Mouse (Mus musculus) bone marrow macrophage, adult 2 months (primary cell): ENCODE results near the gene Rasl10a. TPM values are rescaled to one million over a fixed set of nuclear protein-coding genes. Genes with fewer than 3 reads are reported as not detected.
"Not testable (repeated sequence)": the region's sequence is repeated elsewhere in the genome, so short reads cannot be mapped to it uniquely, and the experiment has no call there.

Experiments used
- H3K27ac ChIP-seq: 2 replicates; pipeline ENCODE4 v1.5.1; 2012; ENCODE audit warnings: low read depth, low read length; ENCODE audit not compliant: insufficient read depth
- H3K4me1 ChIP-seq: 2 replicates; pipeline ENCODE4 v1.6.1; 2012; ENCODE audit warnings: low read length; ENCODE audit not compliant: control insufficient read depth, insufficient read depth
- H3K4me3 ChIP-seq: 2 replicates; pipeline ENCODE4 v1.5.1; 2012; ENCODE audit warnings: mild to moderate bottlenecking, low read length, moderate library complexity; ENCODE audit not compliant: insufficient read depth
- CTCF ChIP-seq: IDR thresholded peaks from 2 replicates; pipeline ENCODE4 v1.5.1; 2012; ENCODE audit warnings: low read depth, mild to moderate bottlenecking, low read length, moderate library complexity
- POLR2A ChIP-seq: IDR thresholded peaks from 2 replicates; pipeline ENCODE4 v1.6.1; 2012; ENCODE audit warnings: mild to moderate bottlenecking, low read depth, low read length, borderline replicate concordance
- polyA plus RNA-seq: library from polyadenylated mRNA; stranded (reverse); fragments of >200 nt; gene quantifications from 2 replicates; pipeline ENCODE4 v1.2.4, GENCODE M21; 2012; ENCODE audit not compliant: missing spikeins, insufficient read depth, insufficient read length

Gene Rasl10a
- polyA plus RNA-seq, 1 experiment: not detected

GRCm38 (mm10) chr11:5068126-5068971, 10.4 kb downstream of the Rasl10a start:
- H3K27ac ChIP-seq: no peak overlapping the region
- TF ChIP-seq POLR2A (no peak), CTCF (no peak)
- H3K4me1 ChIP-seq: peaks cover 7% of the 10 kb centered on the region; the same call in 1 of the 2 replicates
- H3K4me3 ChIP-seq: no peak overlapping the region

DNA sequence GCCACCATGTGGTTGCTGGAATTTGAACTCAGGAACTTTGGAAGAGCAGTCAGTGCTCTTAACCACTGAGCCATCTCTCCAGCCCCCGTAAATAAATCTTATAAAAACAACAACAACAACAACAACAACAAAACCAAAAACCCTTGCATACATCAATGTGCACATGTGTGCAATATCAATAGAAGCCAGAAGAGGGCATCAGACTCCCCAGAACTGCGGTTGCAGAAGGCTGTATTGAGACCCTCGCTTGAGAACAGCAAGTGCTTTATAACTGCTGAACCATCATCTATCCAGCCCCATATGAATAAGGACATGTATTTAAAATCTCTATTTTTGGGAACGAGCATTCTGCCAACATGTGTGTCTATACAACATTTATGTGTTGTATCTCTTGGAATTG, 17.0 kb downstream of the Rasl10a start:
- H3K27ac ChIP-seq: no peak overlapping the region
- no peaks in the 10 kb centered on the region for H3K4me1 ChIP-seq
- H3K4me3 ChIP-seq: no peak overlapping the region
- TF ChIP-seq CTCF: no peak; the same call in 1 of the 2 replicates
- no peak for TF ChIP-seq POLR2A

DNA sequence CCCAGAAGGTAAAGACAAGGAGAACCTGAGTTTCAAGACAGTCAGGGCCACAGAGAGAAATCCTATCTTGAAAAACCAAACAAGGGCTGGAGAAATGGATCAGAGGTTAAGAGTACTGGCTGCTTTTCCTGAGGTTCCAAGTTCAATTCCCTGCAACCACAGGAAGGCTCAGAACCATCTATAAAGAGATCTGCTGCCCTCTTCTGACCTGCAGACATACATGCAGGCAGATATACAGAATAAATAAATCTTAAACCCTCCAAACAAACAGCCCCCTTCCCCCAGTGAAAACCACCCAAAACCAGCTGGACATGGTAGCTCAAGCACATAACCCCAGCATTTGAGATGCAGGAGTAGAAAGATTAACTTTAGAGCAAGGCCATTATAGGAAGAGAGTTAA, 17.8 kb downstream of the Rasl10a start:
- no peak overlapping the region for H3K4me3 ChIP-seq
- H3K4me1 ChIP-seq: no peaks in the 10 kb centered on the region
- no peak overlapping the region for H3K27ac ChIP-seq
- TF ChIP-seq POLR2A (no peak), CTCF (no peak)

DNA sequence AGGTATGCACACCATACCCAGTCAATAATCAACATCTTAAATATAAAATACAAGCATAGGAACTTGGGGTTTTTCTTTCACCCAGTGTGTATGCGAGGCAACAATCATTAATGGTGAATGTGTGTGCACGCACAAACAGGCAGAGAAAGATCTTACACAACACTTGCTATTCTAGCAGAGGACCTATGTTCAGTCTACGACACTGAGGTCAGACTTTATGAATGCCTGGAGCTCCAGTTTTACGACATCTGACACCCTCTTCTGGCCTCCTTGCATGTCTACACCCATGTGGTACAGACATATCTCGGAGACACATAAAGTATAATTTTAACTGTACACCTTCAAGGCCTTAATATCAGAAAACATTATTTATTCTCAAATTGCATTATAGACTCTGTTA, 18.9 kb downstream of the Rasl10a start:
- not testable (repeated sequence) for H3K4me3 ChIP-seq, H3K4me1 ChIP-seq, H3K27ac ChIP-seq

DNA sequence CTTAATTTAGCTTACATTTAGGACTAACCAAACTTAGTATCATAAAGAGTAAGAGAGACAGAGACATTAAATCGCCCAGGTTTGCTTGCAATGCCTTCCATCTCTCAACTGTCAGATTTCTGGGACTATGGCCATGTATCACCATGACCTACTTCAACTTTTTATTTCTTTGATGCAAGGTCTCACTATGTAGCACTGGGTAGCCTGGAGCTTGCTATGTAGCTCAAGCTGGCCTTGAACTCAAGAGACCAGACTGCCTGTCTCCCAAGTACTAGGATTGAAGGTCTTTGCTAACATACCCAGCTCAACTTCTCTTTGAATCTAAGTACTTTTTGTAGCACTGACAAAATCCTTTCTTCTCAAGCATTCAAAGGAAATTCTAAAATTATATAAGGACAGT, 31.2 kb downstream of the Rasl10a start:
- Histone ChIP-seq H3K4me3 (no peak overlapping the region), H3K4me1 (no peaks in the 10 kb centered on the region), H3K27ac (no peak overlapping the region)
- TF ChIP-seq POLR2A (no peak), CTCF (no peak)

DNA sequence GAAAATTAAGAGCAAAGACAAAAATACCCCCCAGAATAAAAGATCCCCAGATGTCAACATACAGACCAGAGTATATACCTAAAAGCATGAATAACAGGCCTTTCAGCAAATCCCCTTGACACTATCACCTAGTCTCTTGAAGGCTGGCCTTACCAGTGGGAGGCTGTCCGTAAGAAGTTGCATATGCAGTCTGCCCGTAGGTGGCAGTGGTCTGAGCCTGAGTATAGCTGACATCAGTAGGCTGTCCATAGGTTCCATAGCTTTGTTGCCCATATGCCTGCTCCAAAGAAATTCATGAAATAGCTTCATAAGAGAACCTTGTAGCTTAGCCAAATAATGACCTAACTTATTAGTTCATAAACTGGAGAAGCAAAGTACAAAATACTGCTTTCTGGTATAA, 33.8 kb downstream of the Rasl10a start:
- no peak overlapping the region for H3K27ac ChIP-seq
- H3K4me3 ChIP-seq: no peak overlapping the region
- TF ChIP-seq CTCF: no peak
- no peak for TF ChIP-seq POLR2A
- H3K4me1 ChIP-seq: peaks cover 6% of the 10 kb centered on the region

GRCm38 (mm10) chr11:5095877-5096276, 37.9 kb downstream of the Rasl10a start:
- H3K27ac ChIP-seq: 0 out of 2 replicates have a peak overlapping the region, but pooled peaks have one; percentile 13
- H3K4me1 ChIP-seq: peaks cover 12% of the 10 kb centered on the region
- peak overlapping the region; percentile 18; the same call in 1 of the 2 replicates for H3K4me3 ChIP-seq
- no peak for TF ChIP-seq CTCF
- no peak for TF ChIP-seq POLR2A

DNA sequence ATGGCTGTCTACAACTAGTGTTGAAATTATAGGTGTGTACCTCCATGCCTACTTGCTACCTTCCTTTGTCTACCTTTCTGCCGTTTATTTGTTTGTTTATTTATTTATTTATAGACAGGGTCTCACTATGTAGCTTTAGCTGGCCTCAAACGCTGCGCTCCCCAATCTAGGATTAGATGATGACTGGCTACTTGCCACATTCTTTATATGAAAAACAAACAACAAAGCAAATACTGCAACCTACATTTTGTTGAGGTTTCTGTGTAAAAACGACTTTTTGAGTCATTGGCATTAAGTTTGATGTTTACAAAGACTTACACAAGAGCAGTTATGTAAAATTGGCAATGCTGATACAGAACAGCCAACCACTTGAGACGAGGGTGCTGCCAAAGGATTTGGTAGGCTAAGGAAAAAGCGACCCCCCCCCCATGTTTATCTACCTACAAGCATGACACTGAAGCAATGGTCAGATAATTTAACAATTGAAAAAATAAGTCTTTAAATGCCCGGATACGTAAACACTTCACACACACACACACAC, 38.6 kb downstream of the Rasl10a start:
- Histone ChIP-seq H3K27ac (no peak overlapping the region), H3K4me1 (peaks cover 13% of the 10 kb centered on the region), H3K4me3 (peak overlapping the region; percentile 78)
- TF ChIP-seq POLR2A (no peak), CTCF (no peak)

- peak overlapping the region; percentile 78 for H3K4me3 ChIP-seq
- H3K27ac ChIP-seq: peak overlapping the region; percentile 91
- TF ChIP-seq POLR2A: no peak
- TF ChIP-seq CTCF: no peak
- peaks cover 23% of the 10 kb centered on the region for H3K4me1 ChIP-seq
Observed at GRCm38 (mm10) chr11:5098035-5098735, 40.3 kb downstream of the Rasl10a start.
